Comparison of ENCODE assay signal across 23 mouse cellular contexts in genomic region chr12:54096492-54096891, GRCm38 (mm10).
DNase-seq lines count a peak whose midpoint lies in the region; ATAC-seq and TF ChIP-seq lines count a peak whose summit lies in the region.
"Had no signal": no experiment of that assay in that cellular context is flagged by ENCODE, and none has a peak within 500 bp of the region (broad histone marks: within the 10 kb centered on the region; RNA-seq: fewer than 3 reads in every experiment).

No protein-coding gene starts in this region.

- TF ChIP-seq EP300 in CH12.LX (IDR thresholded peaks at IDR 0.05; ENCODE audit: low read length): no peak

- H3K36me3 ChIP-seq in hindbrain, postnatal 0 days (ENCODE audit: insufficient read depth, low read length): no peaks in the 10 kb centered on the region
- H3K36me3 ChIP-seq in hindbrain, embryonic 13.5 days: no peaks in the 10 kb centered on the region
- no peaks in the 10 kb centered on the region for H3K36me3 ChIP-seq in lung, embryonic 14.5 days (ENCODE audit: insufficient read depth)
- H3K36me3 ChIP-seq in CH12.LX (replicated peaks in 1 of 2; ENCODE audit: control insufficient read depth in 1 of 2, insufficient read depth in 1 of 2, low read length in 1 of 2): no peaks in the 10 kb centered on the region
- H3K36me3 ChIP-seq: embryonic facial prominence, embryonic 15.5 days; forebrain, embryonic 15.5 days; midbrain, embryonic 15.5 days; neural tube, embryonic 13.5 days had no signal

- no peak overlapping the region for H3K4me2 ChIP-seq in hindbrain, postnatal 0 days (ENCODE audit: low read depth, low read length)
- no peak overlapping the region for H3K4me2 ChIP-seq in hindbrain, embryonic 13.5 days
- H3K4me2 ChIP-seq in lung, embryonic 14.5 days: no peak overlapping the region
- H3K4me2 ChIP-seq in CH12.LX (ENCODE audit: insufficient read depth, low read depth, poor library complexity, severe bottlenecking): no peak overlapping the region
- H3K4me2 ChIP-seq: embryonic facial prominence, embryonic 15.5 days; forebrain, embryonic 15.5 days; hindbrain, embryonic 14.5 days; midbrain, embryonic 15.5 days; neural tube, embryonic 13.5 days had no signal

- no peak overlapping the region for H3K27ac ChIP-seq in hindbrain, postnatal 0 days
- no peak overlapping the region for H3K27ac ChIP-seq in hindbrain, embryonic 13.5 days
- H3K27ac ChIP-seq in lung, embryonic 14.5 days (ENCODE audit: low read depth): no peak overlapping the region
- no peak overlapping the region for H3K27ac ChIP-seq in CH12.LX (ENCODE audit: insufficient read depth, low read depth)
- H3K27ac ChIP-seq: embryonic facial prominence, embryonic 15.5 days; forebrain, embryonic 15.5 days; hindbrain, embryonic 14.5 days; midbrain, embryonic 15.5 days; neural tube, embryonic 13.5 days had no signal

- 79% methylated on average over 2 of the region's 2 CpGs for WGBS in hindbrain, postnatal 0 days
- WGBS in hindbrain, embryonic 13.5 days: 70% methylated on average over 2 of the region's 2 CpGs
- WGBS in lung, embryonic 14.5 days: 65% methylated on average over 2 of the region's 2 CpGs
- 65% methylated on average over 2 of the region's 2 CpGs for WGBS in lung, adult 2 months

- ATAC-seq in hindbrain, postnatal 0 days: no peak
- no peak for ATAC-seq in hindbrain, embryonic 13.5 days (ENCODE audit: low FRiP score)
- no peak for ATAC-seq in lung, embryonic 14.5 days (ENCODE audit: insufficient read depth)
- ATAC-seq: forebrain, embryonic 15.5 days; intestine, embryonic 16.5 days; midbrain, embryonic 15.5 days; Patski had no signal

- no peak for TF ChIP-seq POLR2A in lung, adult 2 months (IDR thresholded peaks at IDR 0.05; ENCODE audit: borderline replicate concordance, extremely low read depth, low read depth, low read length)
- TF ChIP-seq POLR2A in CH12.LX (IDR thresholded peaks at IDR 0.05; ENCODE audit: low read depth, low read length): no peak

- no peak overlapping the region for H3K4me3 ChIP-seq in hindbrain, postnatal 0 days (ENCODE audit: low read length)
- H3K4me3 ChIP-seq in hindbrain, embryonic 13.5 days: no peak overlapping the region
- H3K4me3 ChIP-seq in lung, embryonic 14.5 days (ENCODE audit: low read depth, low read length): no peak overlapping the region
- no peak overlapping the region for H3K4me3 ChIP-seq in lung, adult 2 months (replicated peaks; ENCODE audit: extremely low read depth, low read depth, low read length)
- H3K4me3 ChIP-seq in CH12.LX (replicated peaks in 1 of 3; ENCODE audit: low read depth in 2 of 3, low read length in 2 of 3, poor library complexity in 1 of 3): no peak overlapping the region
- H3K4me3 ChIP-seq: embryonic facial prominence, embryonic 15.5 days; forebrain, embryonic 15.5 days; midbrain, embryonic 15.5 days; myocyte; neural tube, embryonic 13.5 days had no signal

- no peaks in the 10 kb centered on the region for H3K4me1 ChIP-seq in hindbrain, postnatal 0 days (ENCODE audit: insufficient read depth, low read length)
- peaks cover 8% of the 10 kb centered on the region; the same call in 1 of the 2 replicates for H3K4me1 ChIP-seq in hindbrain, embryonic 13.5 days (replicated peaks)
- no peaks in the 10 kb centered on the region for H3K4me1 ChIP-seq in lung, embryonic 14.5 days (ENCODE audit: insufficient read depth)
- H3K4me1 ChIP-seq in lung, adult 2 months (ENCODE audit: control insufficient read depth, insufficient read depth, low read length): no peaks in the 10 kb centered on the region
- no peaks in the 10 kb centered on the region for H3K4me1 ChIP-seq in CH12.LX (ENCODE audit: control insufficient read depth in 1 of 2, insufficient read depth in 2 of 2)
- H3K4me1 ChIP-seq: embryonic facial prominence, embryonic 15.5 days had no signal

- DNase-seq in hindbrain, postnatal 0 days (ENCODE audit: low spot score): no peak
- DNase-seq in lung, embryonic 14.5 days: peak; percentile 22
- no peak for DNase-seq in lung, adult 2 months
- no peak for DNase-seq in CH12.LX (ENCODE audit: extremely low read depth)
- DNase-seq in induced T-regulatory cell, adult 2 months (ENCODE audit: low read depth): peak; percentile 4
- no peak for DNase-seq in cerebellum, adult 11-12 months
- DNase-seq: adrenal gland, postnatal 36 days; cerebellum, adult 9-11 months; gastrocnemius, postnatal 25 days; heart, postnatal 36 days; lung, adult 18-20 months; lung, postnatal 4 days; retina, postnatal 1 day; thymus, postnatal 36 days had no signal

- no peaks in the 10 kb centered on the region for H3K9me3 ChIP-seq in hindbrain, postnatal 0 days (ENCODE audit: low read length)
- H3K9me3 ChIP-seq in hindbrain, embryonic 13.5 days: no peaks in the 10 kb centered on the region
- H3K9me3 ChIP-seq in lung, embryonic 14.5 days (ENCODE audit: low read depth, low read length): no peaks in the 10 kb centered on the region
- peaks cover 6% of the 10 kb centered on the region for H3K9me3 ChIP-seq in CH12.LX (replicated peaks; ENCODE audit: low read length)
- H3K9me3 ChIP-seq: embryonic facial prominence, embryonic 15.5 days; forebrain, embryonic 15.5 days; midbrain, embryonic 15.5 days; neural tube, embryonic 13.5 days had no signal

- peak; percentile 30 for TF ChIP-seq RAD21 in CH12.LX (IDR thresholded peaks at IDR 0.05; ENCODE audit: low read depth, low read length)

- TF ChIP-seq CTCF in hindbrain, postnatal 0 days (IDR thresholded peaks at IDR 0.05; ENCODE audit: low read depth): peak; percentile 32; the same call in 1 of the 2 replicates
- TF ChIP-seq CTCF in lung, embryonic 14.5 days (IDR thresholded peaks at IDR 0.05; ENCODE audit: low read depth): no peak; the same call in 1 of the 2 replicates
- TF ChIP-seq CTCF in lung, adult 2 months (IDR thresholded peaks at IDR 0.05; ENCODE audit: insufficient read depth, low read length): no peak
- TF ChIP-seq CTCF in CH12.LX (conservative IDR thresholded peaks at IDR 0.05 in 1 of 2, IDR thresholded peaks at IDR 0.05 in 1 of 2; ENCODE audit: low read depth in 2 of 2, low read length in 2 of 2): peak in 1 of 2 experiments; percentile 49; a peak in 2 of 4 replicates

- in situ Hi-C loops in CH12.LX (cut with MboI; ENCODE audit: low pct_ligation_motif_present, low pct_unique_long_range_greater_than_20kb, low sequenced_read_pairs): loop anchor here (5.0 kb wide), 1 partner anchor 396 kb away; no protein-coding TSS in a partner anchor

- no peaks in the 10 kb centered on the region for H3K79me2 ChIP-seq in CH12.LX (replicated peaks; ENCODE audit: control insufficient read depth, extremely low read depth, insufficient read depth, poor library complexity, severe bottlenecking)

- dilution Hi-C loops in CH12.LX (cut with MboI; ENCODE audit: extremely low pct_ligation_motif_present, extremely low pct_unique_long_range_greater_than_20kb, low sequenced_read_pairs): no loop called here

- H3K9ac ChIP-seq in hindbrain, postnatal 0 days (replicated peaks; ENCODE audit: low read length): no peak overlapping the region
- no peak overlapping the region for H3K9ac ChIP-seq in hindbrain, embryonic 13.5 days
- H3K9ac ChIP-seq in lung, embryonic 14.5 days: no peak overlapping the region
- H3K9ac ChIP-seq in CH12.LX (ENCODE audit: insufficient read depth, low read depth): no peak overlapping the region
- H3K9ac ChIP-seq: embryonic facial prominence, embryonic 15.5 days; forebrain, embryonic 15.5 days; hindbrain, embryonic 14.5 days; midbrain, embryonic 15.5 days; neural tube, embryonic 13.5 days had no signal

- H3K27me3 ChIP-seq in hindbrain, postnatal 0 days (ENCODE audit: insufficient read depth, low read length): no peaks in the 10 kb centered on the region
- no peaks in the 10 kb centered on the region for H3K27me3 ChIP-seq in hindbrain, embryonic 13.5 days
- no peaks in the 10 kb centered on the region for H3K27me3 ChIP-seq in lung, embryonic 14.5 days (ENCODE audit: insufficient read depth, low read length)
- H3K27me3 ChIP-seq in CH12.LX (replicated peaks): no peaks in the 10 kb centered on the region
- H3K27me3 ChIP-seq: embryonic facial prominence, embryonic 15.5 days; forebrain, embryonic 15.5 days; neural tube, embryonic 13.5 days; Patski had no signal

TF ChIP-seq in CH12.LX, 34 proteins besides CTCF, POLR2A, EP300 and RAD21:
- peak; percentile 44 for TF ChIP-seq SMC3 (IDR thresholded peaks at IDR 0.05; ENCODE audit: low read depth, low read length)
- TF ChIP-seq BHLHE40 (IDR thresholded peaks at IDR 0.05; ENCODE audit: low read depth, low read length): no peak

Comparison
In these comparisons a context has a peak if more than half of its experiments do, and no peak if none do; other contexts are left out.
1. DNase-seq: peak in lung, embryonic 14.5 days (single experiment) and induced T-regulatory cell, adult 2 months (single experiment); none in hindbrain, postnatal 0 days (single experiment), lung, adult 2 months (single experiment), CH12.LX (single experiment) and cerebellum, adult 11-12 months (single experiment).